Mouse (Mus musculus): ENCODE measurements around the gene Rnf181. TPM values are rescaled to one million over a fixed set of nuclear protein-coding genes. Genes with fewer than 3 reads are reported as not detected.

The Rnf181 gene
- polyA plus RNA-seq, 1 experiment from 2014 or later: 88.4 TPM

DNA sequence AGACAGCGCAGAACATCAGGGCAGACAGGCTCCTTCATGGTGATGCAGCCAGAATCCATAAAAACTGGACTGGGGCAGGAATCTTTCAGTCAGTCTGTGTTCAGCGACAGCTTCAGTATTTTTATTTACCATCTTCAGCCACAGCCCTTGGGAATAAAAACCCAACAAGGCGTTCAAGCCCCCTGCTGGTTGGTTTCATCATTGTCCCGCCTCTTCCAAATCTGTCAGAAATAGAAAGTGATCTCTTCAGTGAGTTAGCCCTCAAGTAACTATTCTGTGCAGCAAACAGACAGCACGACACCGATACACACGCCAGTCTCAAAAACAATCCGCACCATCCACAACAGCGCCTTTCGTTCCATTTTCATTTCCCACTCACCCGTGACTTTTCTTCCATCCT lies 47.7 kb downstream of the Rnf181 start:
- Histone ChIP-seq H3K4me3 (no peak overlapping the region), H3K9ac (peak overlapping the region; percentile 42; the same call in 1 of the 2 replicates), H3K27ac (replicated peaks) (0 out of 2 replicates have a peak overlapping the region, but pooled peaks have one; percentile 18), H3K4me1 (peaks cover 25% of the 10 kb centered on the region), H3K27me3 (replicated peaks) (no peaks in the 10 kb centered on the region), H3K36me3 (peaks cover 75% of the 10 kb centered on the region), H3K4me2 (no peak overlapping the region), H3K9me3 (no peaks in the 10 kb centered on the region)
- WGBS: 67% methylated on average over 11 of the region's 11 CpGs
- no peak for ATAC-seq (ENCODE audit: extremely low read depth, insufficient number of reproducible peaks, low FRiP score, low TSS enrichment)

DNA sequence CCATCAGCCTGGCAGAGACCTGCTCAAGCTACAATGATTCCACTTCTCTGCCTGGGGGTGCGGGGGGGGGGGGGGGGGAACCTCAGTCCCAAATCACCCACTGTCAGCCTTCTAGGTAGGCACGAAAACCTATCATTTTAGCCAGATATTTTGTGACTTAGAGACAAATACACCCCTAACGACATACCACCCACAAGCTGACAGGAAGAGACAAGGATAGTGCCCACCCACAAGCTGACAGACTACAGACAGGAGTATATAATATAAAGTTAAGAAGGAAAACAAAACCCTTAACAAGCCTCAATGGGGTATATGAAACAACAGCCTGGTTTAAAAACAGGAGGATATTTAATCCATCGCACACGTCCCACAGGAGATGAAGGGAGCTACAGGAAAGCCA lies 48.3 kb downstream of the Rnf181 start:
- Histone ChIP-seq H3K4me2 (no peak overlapping the region), H3K4me3 (no peak overlapping the region), H3K27ac (replicated peaks) (no peak overlapping the region), H3K36me3 (peaks cover 70% of the 10 kb centered on the region), H3K9me3 (no peaks in the 10 kb centered on the region), H3K9ac (0 out of 2 replicates have a peak overlapping the region, but pooled peaks have one; percentile 33), H3K27me3 (replicated peaks) (no peaks in the 10 kb centered on the region), H3K4me1 (peaks cover 31% of the 10 kb centered on the region)
- 69% methylated on average over 5 of the region's 5 CpGs for WGBS
- no peak for ATAC-seq (ENCODE audit: extremely low read depth, insufficient number of reproducible peaks, low FRiP score, low TSS enrichment)

DNA sequence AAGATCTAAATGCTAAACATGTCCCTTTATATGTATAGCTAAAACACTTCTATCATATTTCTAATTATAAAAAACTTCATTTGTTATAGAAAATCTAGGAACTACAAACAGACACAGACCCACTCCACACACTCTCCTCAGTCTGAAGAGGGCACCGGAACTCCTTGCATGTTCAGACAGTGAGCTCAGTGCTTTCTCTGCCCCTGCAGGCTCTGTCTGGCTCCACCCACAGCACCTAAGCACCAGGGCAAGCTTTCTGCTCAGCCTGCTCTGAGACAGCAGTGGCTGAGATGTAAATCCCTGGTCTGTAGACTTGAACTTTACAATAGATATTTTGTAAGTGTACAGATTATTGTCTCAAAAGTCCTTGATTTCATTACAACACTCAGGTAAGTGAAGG lies 50.7 kb downstream of the Rnf181 start:
- H3K9me3 ChIP-seq: no peaks in the 10 kb centered on the region
- H3K27ac ChIP-seq (replicated peaks): peak overlapping the region; percentile 71
- no peak for ATAC-seq (ENCODE audit: extremely low read depth, insufficient number of reproducible peaks, low FRiP score, low TSS enrichment)
- 32% methylated on average over 1 of the region's 1 CpGs for WGBS
- peaks cover 40% of the 10 kb centered on the region for H3K4me1 ChIP-seq
- H3K4me3 ChIP-seq: no peak overlapping the region
- H3K27me3 ChIP-seq (replicated peaks): no peaks in the 10 kb centered on the region
- peaks cover 53% of the 10 kb centered on the region for H3K36me3 ChIP-seq
- 0 out of 2 replicates have a peak overlapping the region, but pooled peaks have one; percentile 0 for H3K9ac ChIP-seq
- no peak overlapping the region for H3K4me2 ChIP-seq

DNA sequence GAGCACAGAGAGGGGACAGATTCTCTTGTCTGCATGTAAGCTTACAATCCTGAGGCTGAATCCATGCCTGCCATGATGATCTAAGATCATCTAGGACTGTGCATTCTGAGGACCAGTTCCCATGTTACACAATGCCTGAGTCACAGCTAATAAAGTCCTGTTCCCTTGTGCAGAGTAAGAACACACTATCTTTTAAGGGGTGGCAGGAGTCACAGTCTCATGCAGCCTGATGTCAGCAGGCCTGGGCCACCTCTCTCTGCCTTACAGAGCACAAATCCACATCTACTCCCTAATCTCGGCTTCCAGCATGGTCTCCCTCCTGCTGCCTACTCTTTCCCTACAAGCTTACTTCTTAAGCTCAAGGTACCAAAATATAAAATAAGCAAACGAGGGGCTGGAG lies 51.4 kb downstream of the Rnf181 start:
- Histone ChIP-seq H3K27me3 (replicated peaks) (no peaks in the 10 kb centered on the region), H3K9me3 (no peaks in the 10 kb centered on the region), H3K27ac (replicated peaks) (peak overlapping the region; percentile 71), H3K4me2 (no peak overlapping the region), H3K36me3 (peaks cover 46% of the 10 kb centered on the region), H3K9ac (0 out of 2 replicates have a peak overlapping the region, but pooled peaks have one; percentile 24), H3K4me1 (peaks cover 40% of the 10 kb centered on the region), H3K4me3 (no peak overlapping the region)
- WGBS: 63% methylated on average over 2 of the region's 2 CpGs
- no peak for ATAC-seq (ENCODE audit: extremely low read depth, insufficient number of reproducible peaks, low FRiP score, low TSS enrichment)

DNA sequence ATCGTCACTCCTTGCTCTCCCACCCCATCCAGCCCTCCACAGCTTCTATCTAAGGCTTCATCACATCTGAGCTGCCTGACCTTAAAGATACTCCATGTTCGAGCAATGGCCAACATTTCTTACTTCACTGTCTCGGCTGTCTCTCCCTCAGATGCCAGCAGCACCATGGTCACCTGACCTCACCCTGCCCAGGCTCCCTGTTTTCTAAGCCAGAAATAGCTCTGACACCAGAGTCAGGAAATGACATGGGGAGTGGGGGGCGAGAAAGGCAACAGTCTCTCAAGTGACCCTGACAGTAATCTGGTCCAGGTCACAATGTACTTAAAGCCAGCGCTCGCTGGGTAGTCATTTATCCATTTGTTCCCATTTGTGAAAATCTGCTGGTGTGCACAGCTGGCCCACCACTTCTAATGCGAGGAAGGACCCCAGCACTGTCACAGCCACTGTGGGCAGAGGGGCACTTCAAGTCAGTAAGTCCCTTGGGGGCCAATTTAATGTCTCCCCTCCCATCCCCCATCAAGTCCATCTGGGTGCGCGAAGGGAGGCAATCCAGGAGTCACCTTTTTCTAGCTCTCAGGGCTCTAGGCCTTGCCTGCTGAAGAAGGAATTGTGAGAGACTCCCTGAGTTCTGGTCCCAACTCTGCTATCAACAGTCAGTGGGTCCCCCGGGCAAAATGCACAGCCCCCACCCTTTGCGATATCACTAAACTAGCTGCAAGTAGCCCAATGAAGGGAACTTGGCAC lies 53.5 kb downstream of the Rnf181 start:
- 50% methylated on average over 11 of the region's 11 CpGs for WGBS
- H3K9me3 ChIP-seq: no peaks in the 10 kb centered on the region
- peaks cover 25% of the 10 kb centered on the region for H3K36me3 ChIP-seq
- ATAC-seq (ENCODE audit: extremely low read depth, insufficient number of reproducible peaks, low FRiP score, low TSS enrichment): no peak
- peak overlapping the region; percentile 50 for H3K9ac ChIP-seq
- peaks cover 37% of the 10 kb centered on the region for H3K4me1 ChIP-seq
- H3K4me3 ChIP-seq: no peak overlapping the region
- H3K4me2 ChIP-seq: peak overlapping the region; percentile 7; the same call in 1 of the 2 replicates
- H3K27ac ChIP-seq (replicated peaks): peak overlapping the region; percentile 84
- no peaks in the 10 kb centered on the region for H3K27me3 ChIP-seq (replicated peaks)

DNA sequence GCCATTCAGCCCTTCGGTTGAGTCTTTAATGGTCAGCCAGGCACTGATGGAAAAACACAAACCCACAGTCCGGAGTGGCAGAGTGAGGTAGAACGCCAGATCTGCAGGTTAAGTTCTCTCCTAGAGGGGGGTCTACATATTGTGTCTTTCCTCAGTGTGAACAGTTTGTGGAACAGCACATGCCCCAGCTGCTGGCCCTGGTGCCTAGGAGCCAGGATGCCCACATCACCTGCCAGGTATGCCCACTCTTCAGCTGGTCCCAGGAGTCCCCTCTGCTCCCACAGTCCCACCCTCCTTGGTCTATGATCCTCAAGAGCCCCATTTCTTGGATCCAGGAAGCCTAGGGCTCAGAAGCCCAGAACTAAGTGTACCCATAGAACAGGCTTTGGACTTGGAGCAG lies 54.6 kb downstream of the Rnf181 start:
- Histone ChIP-seq H3K4me2 (no peak overlapping the region), H3K4me3 (no peak overlapping the region), H3K4me1 (peaks cover 37% of the 10 kb centered on the region), H3K27ac (replicated peaks) (no peak overlapping the region), H3K36me3 (peaks cover 14% of the 10 kb centered on the region), H3K9ac (no peak overlapping the region), H3K27me3 (replicated peaks) (no peaks in the 10 kb centered on the region), H3K9me3 (no peaks in the 10 kb centered on the region)
- ATAC-seq (ENCODE audit: extremely low read depth, insufficient number of reproducible peaks, low FRiP score, low TSS enrichment): no peak
- 88% methylated on average over 3 of the region's 3 CpGs for WGBS

Other genes with a start within 250 kb of the Rnf181 start
- gene Atoh8, start 131.4 kb downstream of the Rnf181 start, polyA plus RNA-seq (2015; fragmentation: Nextera tagmentation; extraction: Ambion mirVana): 13.3 and 13.7 TPM in 2 replicates
- 0.17 and 1.1 TPM in 2 replicates for gene Sftpb, start 62.3 kb downstream of the Rnf181 start, polyA plus RNA-seq (2015; fragmentation: Nextera tagmentation; extraction: Ambion mirVana)
- 30.7 TPM in 2 replicates for gene Usp39, start 21.8 kb downstream of the Rnf181 start, polyA plus RNA-seq (2015; fragmentation: Nextera tagmentation; extraction: Ambion mirVana)
- gene 0610030E20Rik, start 19.6 kb downstream of the Rnf181 start, polyA plus RNA-seq (2015; fragmentation: Nextera tagmentation; extraction: Ambion mirVana): 16.8 and 17.9 TPM in 2 replicates
- gene Tmem150a, start 11.5 kb downstream of the Rnf181 start, polyA plus RNA-seq (2015; fragmentation: Nextera tagmentation; extraction: Ambion mirVana): 13.4 and 15.1 TPM in 2 replicates
- 42.7 and 53.4 TPM in 2 replicates for gene Vamp5, start 13.5 kb upstream of the Rnf181 start, polyA plus RNA-seq (2015; fragmentation: Nextera tagmentation; extraction: Ambion mirVana)
- gene Vamp8, start 23.7 kb upstream of the Rnf181 start, polyA plus RNA-seq (2015; fragmentation: Nextera tagmentation; extraction: Ambion mirVana): 127 and 150 TPM in 2 replicates
- gene Ggcx, start 47.4 kb upstream of the Rnf181 start, polyA plus RNA-seq (2015; fragmentation: Nextera tagmentation; extraction: Ambion mirVana): 28.3 and 31.5 TPM in 2 replicates
- gene Mat2a, start 72.6 kb upstream of the Rnf181 start, polyA plus RNA-seq (2015; fragmentation: Nextera tagmentation; extraction: Ambion mirVana): 264 and 267 TPM in 2 replicates
- 0.21 TPM in 1 of 2 replicates, not detected in the other for gene Sh2d6, start 154.8 kb upstream of the Rnf181 start, polyA plus RNA-seq (2015; fragmentation: Nextera tagmentation; extraction: Ambion mirVana)
- gene Capg, start 177.4 kb upstream of the Rnf181 start, polyA plus RNA-seq (2015; fragmentation: Nextera tagmentation; extraction: Ambion mirVana): 25.1 and 25.4 TPM in 2 replicates
- gene Elmod3, start 231.5 kb upstream of the Rnf181 start, polyA plus RNA-seq (2015; fragmentation: Nextera tagmentation; extraction: Ambion mirVana): 10.6 and 11.8 TPM in 2 replicates
- gene Retsat, start 231.5 kb upstream of the Rnf181 start, polyA plus RNA-seq (2015; fragmentation: Nextera tagmentation; extraction: Ambion mirVana): 18.3 and 20.1 TPM in 2 replicates

Measured in heart, embryonic 13.5 days (tissue).